Mouse (Mus musculus): ENCODE measurements around the gene Ly86.

DNA sequence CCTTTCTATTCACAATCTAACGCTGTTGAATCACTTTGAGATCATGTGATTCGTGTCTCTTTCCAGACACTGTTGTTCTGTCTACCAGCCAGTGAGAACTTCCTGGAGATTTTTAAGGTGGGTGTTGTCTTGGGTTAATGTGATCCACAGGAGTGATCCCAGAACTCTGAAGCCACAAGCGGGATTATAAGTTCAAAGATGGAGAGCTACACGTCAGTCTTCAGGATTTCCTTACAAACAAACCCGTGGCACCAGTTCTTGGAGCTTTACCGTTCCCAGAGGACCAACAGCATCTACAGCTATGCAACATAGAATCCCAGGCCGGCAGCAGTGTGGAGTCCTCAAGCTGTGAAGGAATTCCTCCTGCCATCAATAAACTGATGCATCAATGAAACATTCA lies 94.5 kb downstream of the Ly86 start:
- no peak for TF ChIP-seq GATA1 (IDR thresholded peaks at IDR 0.05; ENCODE audit: low read length)
- no peak for TF ChIP-seq TAL1 (IDR thresholded peaks at IDR 0.05; ENCODE audit: low read length)
